Mouse (Mus musculus) testis, adult 2 months (tissue): Measurements from ENCODE around the gene Aldh1a2.

Experiments used
- CTCF ChIP-seq: fragments of 200-500 bp; IDR thresholded peaks from 2 replicates; pipeline ENCODE4 v1.5.1; 2012; ENCODE audit warnings: low read depth, mild to moderate bottlenecking, inconsistent platforms, low read length, moderate library complexity; ENCODE audit not compliant: control insufficient read depth, insufficient read depth, insufficient replicate concordance
- POLR2A ChIP-seq: fragments of 200-500 bp; IDR thresholded peaks from 2 replicates; pipeline ENCODE4 v1.6.1; 2012; ENCODE audit warnings: low read depth, mild to moderate bottlenecking, inconsistent platforms, low read length, moderate library complexity; ENCODE audit not compliant: control insufficient read depth

DNA sequence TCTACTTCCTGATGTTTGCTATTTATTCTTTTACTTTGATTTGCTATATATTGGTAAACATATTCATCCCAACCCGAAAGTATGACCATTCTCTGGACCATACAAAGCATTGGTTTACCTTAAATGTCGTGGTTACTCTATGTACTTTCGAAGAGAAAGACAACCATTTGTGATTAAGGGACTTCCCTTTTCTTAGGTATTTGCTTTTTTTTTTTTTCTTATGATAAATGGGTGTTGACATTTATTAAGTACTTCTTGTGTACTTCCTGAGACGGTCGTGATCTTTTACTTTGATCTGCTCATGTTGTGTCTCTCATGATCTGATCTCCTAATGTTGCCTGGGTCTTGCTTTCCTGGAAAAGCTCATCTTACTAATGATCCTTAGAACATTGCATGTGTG, 16.8 kb upstream of the Aldh1a2 start:
- no peak for TF ChIP-seq POLR2A
- no peak for TF ChIP-seq CTCF
